ENCODE assay signal across 18 mouse cellular contexts in genomic region chr1:43521512-43521911, GRCm38 (mm10).
DNase-seq lines count a peak whose midpoint lies in the region; ATAC-seq lines count a peak whose summit lies in the region.
"Had no signal": no experiment of that assay in that cellular context is flagged by ENCODE, and none has a peak within 500 bp of the region (broad histone marks: within the 10 kb centered on the region; RNA-seq: fewer than 3 reads in every experiment).

No protein-coding gene starts in this region.

- WGBS in liver, embryonic 12.5 days (ENCODE audit: insufficient replicate concordance), result 44% methylated on average over 3 of the region's 3 CpGs
- 65% methylated on average over 3 of the region's 3 CpGs for WGBS in stomach, embryonic 16.5 days
- 94% methylated on average over 3 of the region's 3 CpGs for WGBS in forebrain, embryonic 10.5 days
- 87% methylated on average over 3 of the region's 3 CpGs for WGBS in kidney, embryonic 16.5 days
- 87% methylated on average over 3 of the region's 3 CpGs for WGBS in forebrain, embryonic 11.5 days

- H3K27ac ChIP-seq in liver, embryonic 12.5 days, result peak overlapping the region; percentile 64
- H3K27ac ChIP-seq in stomach, embryonic 16.5 days (ENCODE audit: low read length), result peak overlapping the region; percentile 14
- no peak overlapping the region for H3K27ac ChIP-seq in forebrain, embryonic 10.5 days
- H3K27ac ChIP-seq in kidney, embryonic 16.5 days (ENCODE audit: low read length), result no peak overlapping the region
- no peak overlapping the region for H3K27ac ChIP-seq in forebrain, embryonic 11.5 days (ENCODE audit: low read depth, low read length)
- H3K27ac ChIP-seq: hindbrain, embryonic 13.5 days; kidney, postnatal 0 days; midbrain, embryonic 10.5 days had no signal

- no peak overlapping the region for H3K4me3 ChIP-seq in liver, embryonic 12.5 days
- H3K4me3 ChIP-seq in stomach, embryonic 16.5 days (replicated peaks; ENCODE audit: low read length), result no peak overlapping the region
- H3K4me3 ChIP-seq in forebrain, embryonic 10.5 days, result no peak overlapping the region
- H3K4me3 ChIP-seq in kidney, embryonic 16.5 days (ENCODE audit: low read length), result no peak overlapping the region
- H3K4me3 ChIP-seq in forebrain, embryonic 11.5 days (ENCODE audit: low read depth, low read length), result no peak overlapping the region
- H3K4me3 ChIP-seq: heart, embryonic 12.5 days; hindbrain, embryonic 13.5 days; midbrain, embryonic 10.5 days had no signal

- peaks cover 62% of the 10 kb centered on the region for H3K4me1 ChIP-seq in liver, embryonic 12.5 days
- H3K4me1 ChIP-seq in stomach, embryonic 16.5 days (ENCODE audit: control insufficient read depth, insufficient read depth, low read length), result peaks cover 14% of the 10 kb centered on the region
- no peaks in the 10 kb centered on the region for H3K4me1 ChIP-seq in forebrain, embryonic 10.5 days
- 0 out of 2 replicates have a peak, but pooled peaks cover 4% of the 10 kb centered on the region for H3K4me1 ChIP-seq in kidney, embryonic 16.5 days (ENCODE audit: insufficient read depth, low read length)
- H3K4me1 ChIP-seq in forebrain, embryonic 11.5 days (replicated peaks; ENCODE audit: control insufficient read depth, insufficient read depth, low read length), result no peaks in the 10 kb centered on the region

- no peaks in the 10 kb centered on the region for H3K9me3 ChIP-seq in liver, embryonic 12.5 days (replicated peaks)
- H3K9me3 ChIP-seq in stomach, embryonic 16.5 days (replicated peaks; ENCODE audit: control insufficient read depth, low read length), result no peaks in the 10 kb centered on the region
- no peaks in the 10 kb centered on the region for H3K9me3 ChIP-seq in forebrain, embryonic 10.5 days
- no peaks in the 10 kb centered on the region for H3K9me3 ChIP-seq in kidney, embryonic 16.5 days (ENCODE audit: low read length)
- no peaks in the 10 kb centered on the region for H3K9me3 ChIP-seq in forebrain, embryonic 11.5 days (ENCODE audit: control insufficient read depth, low read length)
- H3K9me3 ChIP-seq: heart, embryonic 12.5 days; hindbrain, embryonic 13.5 days; midbrain, embryonic 10.5 days had no signal

- peak; percentile 37 for ATAC-seq in granulocyte monocyte progenitor cell, adult 5-6 weeks (replicated peaks; ENCODE audit: poor library complexity, severe bottlenecking)
- ATAC-seq in liver, embryonic 12.5 days, result peak; percentile 31; the same call in 1 of the 2 replicates
- peak; percentile 22; the same call in 1 of the 2 replicates for ATAC-seq in megakaryocyte, adult 5-6 weeks (ENCODE audit: poor library complexity, severe bottlenecking)
- peak; percentile 78 for ATAC-seq in stomach, embryonic 16.5 days (ENCODE audit: insufficient read depth, low FRiP score)
- ATAC-seq in kidney, embryonic 16.5 days (ENCODE audit: low FRiP score, low TSS enrichment), result no peak
- ATAC-seq in forebrain, embryonic 11.5 days (replicated peaks; ENCODE audit: low FRiP score), result no peak

- no peaks in the 10 kb centered on the region for H3K27me3 ChIP-seq in liver, embryonic 12.5 days (replicated peaks)
- H3K27me3 ChIP-seq in stomach, embryonic 16.5 days (ENCODE audit: control insufficient read depth, insufficient read depth, low read length), result no peaks in the 10 kb centered on the region
- H3K27me3 ChIP-seq in forebrain, embryonic 10.5 days (ENCODE audit: poor library complexity, severe bottlenecking), result no peaks in the 10 kb centered on the region
- no peaks in the 10 kb centered on the region for H3K27me3 ChIP-seq in kidney, embryonic 16.5 days (ENCODE audit: insufficient read depth, low read length)
- H3K27me3 ChIP-seq in forebrain, embryonic 11.5 days (ENCODE audit: control insufficient read depth, insufficient read depth, low read length), result no peaks in the 10 kb centered on the region
- H3K27me3 ChIP-seq: heart, embryonic 12.5 days; hindbrain, embryonic 13.5 days had no signal

- no peaks in the 10 kb centered on the region for H3K36me3 ChIP-seq in liver, embryonic 12.5 days
- H3K36me3 ChIP-seq in stomach, embryonic 16.5 days (ENCODE audit: control insufficient read depth, insufficient read depth, low read length), result no peaks in the 10 kb centered on the region
- peaks cover 25% of the 10 kb centered on the region for H3K36me3 ChIP-seq in forebrain, embryonic 10.5 days (replicated peaks)
- H3K36me3 ChIP-seq in kidney, embryonic 16.5 days (ENCODE audit: insufficient read depth, low read length), result 0 out of 2 replicates have a peak, but pooled peaks cover 7% of the 10 kb centered on the region
- H3K36me3 ChIP-seq in forebrain, embryonic 11.5 days (ENCODE audit: control insufficient read depth, insufficient read depth, low read length), result no peaks in the 10 kb centered on the region
- H3K36me3 ChIP-seq: heart, embryonic 12.5 days; hindbrain, embryonic 13.5 days had no signal

- 0 out of 2 replicates have a peak overlapping the region, but pooled peaks have one; percentile 25 for H3K4me2 ChIP-seq in liver, embryonic 12.5 days
- no peak overlapping the region for H3K4me2 ChIP-seq in stomach, embryonic 16.5 days (ENCODE audit: low read depth, low read length)
- no peak overlapping the region for H3K4me2 ChIP-seq in kidney, embryonic 16.5 days (replicated peaks; ENCODE audit: low read depth, low read length)
- H3K4me2 ChIP-seq in forebrain, embryonic 11.5 days (ENCODE audit: low read depth, low read length, severe bottlenecking), result no peak overlapping the region
- H3K4me2 ChIP-seq: heart, embryonic 12.5 days; hindbrain, embryonic 13.5 days had no signal

- no peak overlapping the region for H3K9ac ChIP-seq in liver, embryonic 12.5 days
- H3K9ac ChIP-seq in stomach, embryonic 16.5 days (ENCODE audit: low read length), result no peak overlapping the region
- no peak overlapping the region for H3K9ac ChIP-seq in kidney, embryonic 16.5 days (replicated peaks; ENCODE audit: low read length)
- no peak overlapping the region for H3K9ac ChIP-seq in forebrain, embryonic 11.5 days (ENCODE audit: low read length)
- H3K9ac ChIP-seq: heart, embryonic 12.5 days; hindbrain, embryonic 13.5 days had no signal

- no peak for DNase-seq in forebrain, embryonic 10.5 days (ENCODE audit: extremely low spot score, low spot score)
- no peak for DNase-seq in thymus, postnatal 14 days
- no peak for DNase-seq in forebrain, embryonic 11.5 days (ENCODE audit: low spot score)
- DNase-seq: cerebellum, postnatal 10 days; heart, postnatal 14 days; kidney, adult 11 months; lung, postnatal 14 days; retina, postnatal 1 day; thymus, adult 18-20 months had no signal

Comparison
In these comparisons a context has a peak if more than half of its experiments do, and no peak if none do; other contexts are left out.
1. ATAC-seq: peak in granulocyte monocyte progenitor cell, adult 5-6 weeks (single experiment), liver, embryonic 12.5 days (single experiment), megakaryocyte, adult 5-6 weeks (single experiment) and stomach, embryonic 16.5 days (single experiment); none in kidney, embryonic 16.5 days (single experiment) and forebrain, embryonic 11.5 days (single experiment).
2. H3K27ac ChIP-seq: peak in liver, embryonic 12.5 days (single experiment) and stomach, embryonic 16.5 days (single experiment); none in forebrain, embryonic 10.5 days (single experiment), kidney, embryonic 16.5 days (single experiment) and forebrain, embryonic 11.5 days (single experiment).